Mouse (Mus musculus) spleen, adult 2 months (tissue): ENCODE data around the gene Fbxo9. TPM values are rescaled to one million over a fixed set of nuclear protein-coding genes. Genes with fewer than 3 reads are reported as not detected.

Source experiments
- DNase-seq, 2 experiments: peaks; one replicate each; pipeline versions ENCODE4 v3.0.0 to v3.0.0-alpha.2; 2012 to 2021; ENCODE audit warnings: low spot score in 2 of 2, low read depth in 1 of 2
- H3K27ac ChIP-seq: fragments of 200-500 bp; 2 replicates; pipeline ENCODE4 v1.5.1; 2012; ENCODE audit warnings: low read length, inconsistent platforms; ENCODE audit not compliant: insufficient read depth
- H3K27me3 ChIP-seq: fragments of 200-500 bp; 2 replicates; pipeline ENCODE4 v1.6.1; 2012; ENCODE audit warnings: mild to moderate bottlenecking, moderate library complexity, low read length, inconsistent platforms; ENCODE audit not compliant: control insufficient read depth, insufficient read depth
- H3K36me3 ChIP-seq: fragments of 200-500 bp; 2 replicates; pipeline ENCODE4 v1.6.1; 2012; ENCODE audit warnings: mild to moderate bottlenecking, low read length, inconsistent platforms; ENCODE audit not compliant: control insufficient read depth, insufficient read depth
- H3K4me1 ChIP-seq: fragments of 200-500 bp; 2 replicates; pipeline ENCODE4 v1.6.1; 2011; ENCODE audit warnings: inconsistent platforms; ENCODE audit not compliant: control insufficient read depth, insufficient read depth, insufficient read length
- H3K4me3 ChIP-seq: fragments of 200-500 bp; 2 replicates; pipeline ENCODE4 v1.5.1; 2011; ENCODE audit warnings: mild to moderate bottlenecking, inconsistent platforms; ENCODE audit not compliant: insufficient read depth, insufficient read length; ENCODE audit errors: extremely low read depth
- CTCF ChIP-seq: fragments of 200-500 bp; IDR thresholded peaks from 2 replicates; pipeline ENCODE4 v1.5.1; 2011; ENCODE audit warnings: mild to moderate bottlenecking, inconsistent platforms; ENCODE audit not compliant: insufficient read depth, insufficient read length, insufficient replicate concordance; ENCODE audit errors: extremely low read depth
- POLR2A ChIP-seq: fragments of 200-500 bp; IDR thresholded peaks from 2 replicates; pipeline ENCODE4 v1.6.1; 2011; ENCODE audit warnings: low read depth, low read length, inconsistent platforms
- WGBS: fragments of 180-500 bp; shearing (Covaris S2); methylation state at CpG from one replicate; pipeline ENCODE4 v1.1.7; 2018; 5-methylcytosine and 5-hydroxymethylcytosine counted together
- polyA plus RNA-seq: library from polyadenylated mRNA; depleted of rRNA; stranded (reverse); fragments of >200 nt; gene quantifications from 2 replicates; pipeline ENCODE4 v1.2.3, GENCODE M21; 2012

Gene Fbxo9
- polyA plus RNA-seq, 1 experiment = 79.8 TPM

DNA sequence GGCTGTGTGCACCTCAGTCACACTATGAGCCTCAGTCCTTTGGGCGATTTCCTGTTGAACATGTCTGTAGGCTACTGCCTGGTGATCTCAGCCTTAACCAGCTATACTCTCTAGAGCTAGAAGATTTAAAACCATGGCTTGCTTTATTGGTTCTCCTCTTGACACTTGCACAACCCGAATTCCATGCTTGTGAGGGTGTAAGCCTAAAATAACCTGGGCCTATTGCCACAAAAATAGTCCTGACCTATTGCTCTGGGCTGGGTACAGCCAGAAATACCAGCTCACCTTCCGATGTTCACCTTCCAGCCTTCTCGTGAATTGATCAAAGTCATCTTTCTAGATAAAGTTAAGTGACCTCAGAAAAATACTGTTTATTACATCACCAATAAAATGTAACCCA lies 30.6 kb upstream of the Fbxo9 start:
- no peak overlapping the region for H3K4me3 ChIP-seq
- H3K36me3 ChIP-seq = peaks cover 2% of the 10 kb centered on the region; the same call in 1 of the 2 replicates
- 86% methylated on average over 4 of the region's 4 CpGs for WGBS
- H3K27me3 ChIP-seq = no peaks in the 10 kb centered on the region
- DNase-seq = no peak
- TF ChIP-seq POLR2A (no peak), CTCF (no peak)
- no peaks in the 10 kb centered on the region for H3K4me1 ChIP-seq
- no peak overlapping the region for H3K27ac ChIP-seq

DNA sequence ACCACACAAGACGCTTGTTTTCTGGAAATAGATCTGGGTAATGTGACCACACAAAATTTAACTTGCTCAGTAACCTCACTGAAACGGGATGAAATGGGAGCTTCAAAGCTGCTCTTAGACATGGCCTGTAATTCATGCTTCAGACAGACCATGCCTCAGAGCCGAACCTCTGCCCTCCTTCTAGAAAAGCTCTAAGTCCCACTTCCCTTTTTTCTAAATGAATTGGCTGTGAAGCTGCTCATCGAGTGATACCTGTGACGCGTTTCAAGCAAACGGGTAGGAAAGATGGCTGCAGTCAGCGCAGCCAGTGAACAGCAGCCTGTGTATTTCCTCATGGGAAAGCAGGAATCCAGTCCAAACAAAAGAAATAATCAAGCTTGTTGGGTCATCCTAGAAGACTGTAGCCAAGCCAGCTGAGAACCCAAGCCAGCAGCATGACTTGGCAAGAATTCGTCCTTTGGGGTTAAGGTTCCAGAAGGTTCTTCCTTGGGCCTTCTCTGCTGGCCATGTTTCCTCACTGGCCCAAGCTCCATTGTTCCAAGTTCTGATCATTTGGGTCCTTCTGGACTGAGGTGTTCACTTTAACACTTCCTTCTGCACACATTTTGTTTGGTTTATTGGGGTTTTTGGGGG lies 29.3 kb upstream of the Fbxo9 start:
- Histone ChIP-seq H3K4me1 (no peaks in the 10 kb centered on the region), H3K27ac (no peak overlapping the region), H3K27me3 (no peaks in the 10 kb centered on the region), H3K36me3 (peaks cover 2% of the 10 kb centered on the region; the same call in 1 of the 2 replicates), H3K4me3 (no peak overlapping the region)
- no peak for TF ChIP-seq POLR2A
- TF ChIP-seq CTCF = no peak
- 51% methylated on average over 9 of the region's 9 CpGs for WGBS
- no peak for DNase-seq

DNA sequence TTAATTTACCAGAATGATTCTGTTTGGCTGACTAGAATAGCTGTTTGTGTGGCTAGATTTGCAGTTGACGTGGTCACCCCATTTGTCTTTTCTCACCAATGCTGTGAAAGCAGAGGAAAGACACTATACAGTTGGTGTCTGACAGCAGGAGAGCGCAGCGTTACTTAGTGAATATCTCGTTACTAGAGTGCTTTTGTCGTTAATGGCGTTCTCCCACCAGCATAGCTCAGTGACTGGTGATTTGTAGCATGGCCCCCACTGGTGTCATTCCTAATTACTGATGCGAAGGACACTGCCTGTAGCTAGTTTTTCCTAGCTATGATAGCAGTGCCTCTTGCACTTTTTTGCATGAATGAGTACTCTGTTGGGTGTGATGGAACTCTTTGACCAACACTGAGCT lies 26.8 kb upstream of the Fbxo9 start:
- no peak for TF ChIP-seq CTCF
- TF ChIP-seq POLR2A = no peak
- no peaks in the 10 kb centered on the region for H3K27me3 ChIP-seq
- 96% methylated on average over 7 of the region's 7 CpGs for WGBS
- no peak overlapping the region for H3K4me3 ChIP-seq
- no peaks in the 10 kb centered on the region for H3K4me1 ChIP-seq
- no peaks in the 10 kb centered on the region; the same call in 1 of the 2 replicates for H3K36me3 ChIP-seq
- DNase-seq = no peak
- H3K27ac ChIP-seq = no peak overlapping the region

DNA sequence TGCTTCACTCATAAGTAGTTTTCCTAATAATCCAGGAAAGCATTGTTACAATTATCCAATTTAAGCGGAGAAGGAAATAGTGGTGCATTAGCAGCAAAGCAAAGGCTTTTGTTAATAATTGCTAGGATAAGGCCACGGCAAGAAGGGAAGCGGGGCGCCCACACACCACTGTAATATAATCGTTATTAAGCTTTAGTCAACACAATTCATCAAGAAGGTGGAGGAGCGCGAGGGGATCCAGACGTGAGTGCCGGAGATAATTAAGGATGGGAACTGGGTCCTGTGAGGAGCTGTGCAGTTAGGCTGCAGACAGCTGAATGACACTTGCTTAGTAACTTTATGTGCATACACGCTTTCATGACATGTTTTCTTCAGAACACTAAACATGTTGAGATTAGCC lies 17.8 kb upstream of the Fbxo9 start:
- no peak overlapping the region for H3K27ac ChIP-seq
- TF ChIP-seq POLR2A (no peak), CTCF (no peak)
- H3K27me3 ChIP-seq = no peaks in the 10 kb centered on the region
- DNase-seq = no peak
- H3K4me1 ChIP-seq = no peaks in the 10 kb centered on the region
- H3K36me3 ChIP-seq = no peaks in the 10 kb centered on the region; the same call in 1 of the 2 replicates
- H3K4me3 ChIP-seq = no peak overlapping the region
- 97% methylated on average over 10 of the region's 10 CpGs for WGBS

DNA sequence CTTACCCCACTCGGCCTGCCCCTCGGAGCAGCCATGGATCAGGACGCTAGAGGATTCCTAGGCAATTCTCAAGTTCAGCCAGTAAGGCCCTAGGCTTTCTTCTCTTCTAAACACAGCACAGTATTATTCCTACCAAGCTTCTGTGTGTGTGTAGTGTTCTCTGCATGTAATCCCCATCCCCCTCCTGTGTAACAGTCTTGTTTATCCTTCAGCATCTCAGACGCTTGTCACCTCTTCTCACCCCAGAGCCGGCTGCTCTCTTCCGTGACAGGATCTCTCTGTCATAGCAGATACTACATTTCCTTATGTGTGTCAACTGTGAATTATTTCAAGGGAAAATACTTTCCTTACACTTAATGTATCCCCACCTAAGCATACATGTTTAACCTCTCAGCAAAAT lies 17.1 kb upstream of the Fbxo9 start:
- Histone ChIP-seq H3K36me3 (no peaks in the 10 kb centered on the region), H3K4me1 (no peaks in the 10 kb centered on the region), H3K27me3 (no peaks in the 10 kb centered on the region), H3K4me3 (no peak overlapping the region), H3K27ac (no peak overlapping the region)
- no peak for DNase-seq
- 87% methylated on average over 6 of the region's 6 CpGs for WGBS
- TF ChIP-seq CTCF (no peak), POLR2A (no peak)

DNA sequence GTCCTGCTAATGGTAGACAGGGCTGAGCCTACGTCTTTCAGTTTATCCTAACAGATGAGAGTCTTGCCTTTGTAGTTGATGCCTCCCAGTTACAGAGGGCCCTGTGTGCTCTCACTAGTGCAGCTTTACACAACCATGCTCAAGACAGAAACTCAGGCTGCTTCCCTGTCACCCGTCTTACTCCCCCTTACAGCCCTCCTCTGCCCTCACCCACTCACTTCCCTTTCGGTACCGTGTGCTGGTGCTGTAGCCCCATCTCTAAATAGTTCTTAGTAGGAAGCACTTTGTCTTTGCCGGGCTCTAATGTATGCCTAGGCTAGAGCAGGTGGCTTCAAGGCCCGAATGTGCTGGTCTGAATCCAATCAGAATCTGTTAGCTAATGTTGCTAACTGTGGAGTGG lies 15.4 kb upstream of the Fbxo9 start:
- H3K27ac ChIP-seq = no peak overlapping the region
- no peak for DNase-seq
- H3K4me3 ChIP-seq = no peak overlapping the region
- TF ChIP-seq POLR2A = no peak
- no peak for TF ChIP-seq CTCF
- no peaks in the 10 kb centered on the region for H3K27me3 ChIP-seq
- 46% methylated on average over 6 of the region's 6 CpGs for WGBS
- H3K36me3 ChIP-seq = no peaks in the 10 kb centered on the region
- no peaks in the 10 kb centered on the region for H3K4me1 ChIP-seq

DNA sequence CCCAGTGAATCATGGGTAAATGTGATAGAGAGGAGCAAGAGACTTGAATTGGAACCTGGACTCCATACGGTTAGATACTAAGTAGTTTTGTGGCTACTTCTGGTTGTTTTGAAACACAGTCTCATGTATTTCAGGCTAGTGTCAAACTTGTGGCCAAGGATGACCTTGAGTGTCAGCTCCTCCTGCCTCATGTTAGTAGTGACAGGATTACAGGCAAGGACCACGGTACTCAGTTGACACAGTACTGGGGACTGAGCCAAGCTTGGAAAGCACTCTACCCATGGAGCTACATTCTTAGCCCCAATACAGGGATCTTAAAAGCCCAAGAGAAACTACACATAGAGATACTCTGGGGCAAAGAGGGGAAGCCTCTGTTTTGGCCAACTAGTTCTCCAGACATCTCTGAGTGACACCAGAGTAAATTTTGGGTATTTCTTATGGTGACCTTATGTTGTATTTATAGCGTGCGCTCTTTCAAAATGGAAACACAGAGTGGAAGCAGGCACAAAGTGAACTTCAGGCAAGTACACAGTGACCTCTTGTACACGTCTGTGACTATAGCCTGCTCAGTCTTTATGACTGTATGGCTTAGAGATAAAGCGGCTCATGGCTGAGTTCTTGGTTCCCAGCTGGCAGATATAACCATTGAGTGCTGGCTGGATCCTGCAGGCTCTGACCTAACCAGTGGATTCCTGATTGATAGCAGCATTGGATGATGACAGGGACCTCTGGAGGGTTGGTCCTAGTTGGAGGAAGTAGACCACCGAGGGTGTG lies 14.3 kb upstream of the Fbxo9 start:
- H3K27me3 ChIP-seq = no peaks in the 10 kb centered on the region
- no peak overlapping the region for H3K27ac ChIP-seq
- H3K4me3 ChIP-seq = no peak overlapping the region
- no peak for DNase-seq
- no peaks in the 10 kb centered on the region for H3K36me3 ChIP-seq
- H3K4me1 ChIP-seq = no peaks in the 10 kb centered on the region
- TF ChIP-seq POLR2A (no peak), CTCF (no peak)
- WGBS = 86% methylated on average over 7 of the region's 7 CpGs
